Mouse (Mus musculus): Measurements from ENCODE around the gene Skap1.

GRCm38 (mm10) chr11:96666924-96667323 is 202.5 kb downstream of the Skap1 start:
- TF ChIP-seq CTCF (conservative IDR thresholded peaks at IDR 0.05; ENCODE audit: low read length): no peak
- TF ChIP-seq NANOG (IDR thresholded peaks at IDR 0.05; ENCODE audit: borderline replicate concordance, low read length): no peak
- TF ChIP-seq POU5F1 (IDR thresholded peaks at IDR 0.05; ENCODE audit: borderline replicate concordance, low read length): no peak

Measured in E14TG2a.4 (cell line).